Mouse (Mus musculus): ENCODE data around the gene A1bg.

A1bg gene

DNA sequence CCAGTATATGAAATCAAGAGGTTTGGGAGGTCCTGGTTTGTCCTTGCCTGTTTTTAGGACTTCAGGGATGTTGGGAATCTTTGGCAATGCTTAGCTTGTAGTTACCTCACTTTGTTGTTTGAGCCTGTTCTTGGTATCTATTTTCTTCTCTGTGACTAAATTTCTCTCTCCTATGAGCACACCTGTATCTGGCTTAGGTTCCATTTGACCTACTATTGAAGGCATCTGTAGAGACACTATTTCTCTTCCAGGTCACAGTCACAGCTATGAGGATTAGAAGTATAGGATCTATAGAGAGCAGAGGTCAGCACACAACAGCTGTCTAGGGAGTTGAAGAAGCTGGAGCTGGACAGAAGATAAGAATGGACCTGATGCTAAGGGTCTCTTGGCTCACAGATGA is at the start of gene A1bg:
Gene A1bg, minus strand, starts transcription at position 101 of the 400 bp plus-strand sequence.
- no peak for DNase-seq (ENCODE audit: inconsistent ontology term)

DNA sequence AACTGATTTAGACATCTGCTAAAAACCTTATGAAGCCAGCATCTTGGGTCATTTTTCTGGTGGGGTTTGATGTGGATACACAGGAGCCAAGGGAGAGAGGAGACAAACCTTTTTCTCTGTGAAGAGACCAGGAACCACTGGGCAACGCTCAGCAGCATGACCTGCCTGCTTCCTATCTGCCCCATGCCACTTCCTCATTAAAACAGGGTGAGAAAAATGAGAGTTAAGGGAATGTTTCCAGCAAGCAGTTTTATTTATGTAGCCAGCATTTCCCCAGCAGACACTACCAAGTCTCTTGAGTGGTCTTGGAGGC is 45.7 kb upstream of the A1bg start:
- DNase-seq (ENCODE audit: inconsistent ontology term): no peak

DNA sequence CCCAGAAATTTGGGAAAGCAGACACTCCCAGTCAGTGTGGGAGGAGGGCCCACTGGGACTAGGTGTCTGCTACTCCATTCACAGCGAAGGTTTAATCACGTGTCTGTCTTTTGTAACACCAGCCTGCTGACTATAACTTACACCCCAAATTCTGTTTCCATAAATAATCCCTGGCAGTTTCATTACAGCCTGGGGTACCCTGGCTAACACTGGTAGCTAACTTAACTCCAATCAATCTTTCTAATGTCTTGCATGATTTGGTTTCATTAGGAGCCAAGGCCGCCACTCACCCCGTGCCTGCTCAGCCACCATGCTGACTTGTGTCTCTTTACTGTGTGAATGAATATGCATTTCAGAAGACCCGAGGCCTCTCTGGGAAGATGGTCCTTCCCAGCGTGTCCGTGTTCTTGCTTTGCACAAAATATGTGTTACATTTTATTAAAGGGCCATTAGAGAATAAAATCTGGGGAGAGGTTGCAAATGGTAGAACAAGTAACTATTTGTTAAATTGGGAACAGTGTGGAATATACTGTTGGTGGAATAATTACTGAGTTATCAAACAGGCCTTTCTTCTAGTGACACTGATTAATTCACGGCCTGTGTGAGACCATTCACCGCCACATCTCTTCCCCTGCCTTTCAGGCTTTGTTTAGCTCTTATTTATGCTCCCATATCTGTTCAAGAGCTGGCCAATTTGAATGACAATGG is 45.2 kb upstream of the A1bg start:
- DNase-seq (ENCODE audit: inconsistent ontology term): peak; percentile 17

DNA sequence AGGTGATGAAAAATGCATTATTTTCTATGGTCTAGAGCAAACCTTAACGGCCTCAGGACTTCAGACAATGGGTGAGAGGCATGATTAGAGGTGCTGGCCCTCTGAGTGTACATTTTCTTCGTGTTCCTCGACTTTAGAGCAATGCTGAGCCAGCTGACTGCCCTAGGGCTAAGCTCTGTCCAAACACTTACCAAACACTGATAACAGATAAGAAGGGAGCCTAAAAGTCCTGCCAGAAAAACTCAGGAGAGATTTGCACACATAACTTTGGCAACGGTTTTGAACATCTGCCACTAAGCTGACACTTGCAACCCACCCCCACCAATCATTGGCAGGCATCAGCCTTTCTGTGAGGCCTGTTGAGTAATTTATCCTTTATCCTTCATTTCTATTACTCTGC is 2.9 kb upstream of the A1bg start:
- no peak for DNase-seq (ENCODE audit: inconsistent ontology term)

DNA sequence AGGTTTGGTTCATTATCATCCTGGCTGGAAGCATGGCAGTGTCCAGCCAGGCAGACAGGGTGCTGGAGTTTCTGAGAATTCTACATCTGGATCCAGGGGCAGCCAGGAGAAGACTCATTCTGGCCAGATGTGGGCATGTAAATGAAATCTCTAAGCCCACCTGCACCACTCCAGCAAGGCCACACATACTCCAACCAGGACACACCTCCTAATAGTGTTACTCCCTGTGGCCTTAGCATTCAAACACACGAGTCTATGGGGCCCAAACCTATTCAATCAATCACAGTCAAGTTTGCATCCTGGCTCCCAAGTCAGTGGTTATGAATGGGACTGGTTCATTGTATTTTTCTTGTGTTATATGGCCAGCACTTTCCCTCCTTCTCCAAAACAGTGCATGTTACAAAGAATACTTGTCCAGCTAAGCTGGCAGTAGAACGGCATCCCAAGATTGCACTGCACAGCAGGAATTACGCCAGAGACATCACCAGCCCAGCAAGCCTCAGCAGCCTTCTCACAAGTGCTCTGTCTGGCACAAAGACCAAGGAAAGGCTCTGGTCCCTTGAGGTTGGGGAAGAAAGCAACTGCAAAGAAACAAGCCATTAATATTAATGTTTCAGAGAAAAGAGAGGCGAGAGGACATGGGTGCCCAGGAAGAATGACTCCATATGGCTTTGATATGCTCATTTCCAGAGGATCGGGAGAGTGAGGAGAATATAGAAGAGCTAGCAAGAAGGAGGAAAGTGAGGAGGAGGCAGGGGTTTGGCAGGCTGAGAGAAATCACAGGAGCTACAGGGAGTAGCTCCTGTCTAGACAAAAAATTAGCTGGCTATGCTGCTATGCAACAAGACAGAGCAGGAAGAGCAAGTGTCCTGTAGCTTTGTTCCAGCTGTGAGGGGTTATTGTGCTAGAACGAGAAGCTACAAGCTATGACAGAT is 18.8 kb downstream of the A1bg start:
- DNase-seq (ENCODE audit: inconsistent ontology term): peak; percentile 7

DNA sequence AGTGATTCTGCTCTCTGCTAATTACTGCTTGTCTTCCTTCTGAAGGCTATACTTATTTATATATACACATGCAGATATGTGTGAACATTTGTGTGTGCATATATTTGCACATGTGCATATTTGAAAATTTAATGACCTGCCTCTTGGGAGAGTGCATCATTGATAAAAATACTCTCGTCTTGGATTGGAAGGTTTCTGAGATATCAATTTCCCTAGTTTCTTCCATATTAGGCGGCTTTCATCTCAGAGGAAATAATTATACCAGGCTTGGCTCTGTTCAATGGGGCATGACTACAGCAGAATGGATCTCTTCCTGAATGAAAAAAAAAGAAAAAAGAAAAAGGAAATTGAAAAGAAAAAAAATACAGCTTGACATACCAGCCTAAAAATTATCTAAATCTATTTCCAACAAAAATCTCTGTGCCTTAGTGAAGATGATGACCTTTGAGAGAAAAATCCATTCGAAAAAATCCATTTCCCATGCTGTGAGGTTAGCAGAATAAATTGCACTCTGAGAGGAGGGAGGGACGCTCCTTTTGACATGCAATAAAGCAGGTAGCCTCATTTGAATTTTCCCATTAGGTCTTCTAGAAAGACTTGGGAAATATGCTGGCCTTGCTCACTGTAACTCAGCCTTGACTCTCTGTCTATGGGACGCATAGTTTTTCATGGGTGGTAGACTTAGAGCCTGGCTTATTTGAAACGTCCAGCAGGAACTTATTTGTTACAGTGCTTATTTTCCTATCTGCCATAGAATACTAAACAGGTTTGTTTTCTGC is 24.4 kb downstream of the A1bg start:
- DNase-seq (ENCODE audit: inconsistent ontology term): no peak

DNA sequence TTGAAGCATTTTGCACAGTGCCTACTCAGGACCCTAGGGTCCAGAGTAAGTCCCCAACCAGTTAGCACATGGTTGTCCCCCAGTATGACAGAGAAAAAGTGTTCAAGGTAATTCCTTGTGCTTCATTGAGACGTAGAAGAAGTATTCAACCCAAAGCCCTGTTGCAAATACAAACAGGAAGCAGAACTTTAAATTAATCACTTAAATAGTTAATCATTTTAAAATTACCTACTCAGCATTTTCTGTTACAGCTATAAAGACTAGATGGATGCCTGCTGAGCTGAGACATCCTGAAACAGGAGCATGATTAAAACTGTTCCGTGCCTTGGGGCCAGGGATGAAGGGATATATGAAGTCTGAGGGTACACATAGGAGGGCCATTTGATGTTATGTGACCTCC is 26.8 kb downstream of the A1bg start:
- no peak for DNase-seq (ENCODE audit: inconsistent ontology term)

DNA sequence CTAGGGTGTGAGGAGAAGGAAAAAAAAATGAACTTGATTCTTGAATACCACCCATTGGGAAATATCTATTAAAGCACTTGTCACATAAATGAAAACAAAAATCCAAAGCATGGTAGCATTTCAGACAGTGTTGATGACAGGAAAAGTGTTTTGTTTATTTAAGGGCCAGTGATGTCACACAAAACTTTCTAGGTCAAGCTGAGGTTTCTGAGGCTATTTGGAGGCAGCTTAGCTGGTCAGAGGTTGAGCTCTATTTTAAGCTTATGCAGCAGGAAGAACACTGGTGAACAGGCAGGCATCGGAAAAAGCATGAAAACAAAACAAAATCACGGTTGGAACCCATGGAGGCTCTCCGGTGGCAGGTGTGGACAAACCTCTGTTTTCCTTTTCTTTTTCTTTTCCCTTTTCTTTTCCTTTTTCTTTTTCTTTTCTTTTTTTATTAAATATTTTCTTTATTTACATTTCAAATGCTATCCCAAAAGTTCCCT is 29.8 kb downstream of the A1bg start:
- peak; percentile 47 for DNase-seq (ENCODE audit: inconsistent ontology term)

DNA sequence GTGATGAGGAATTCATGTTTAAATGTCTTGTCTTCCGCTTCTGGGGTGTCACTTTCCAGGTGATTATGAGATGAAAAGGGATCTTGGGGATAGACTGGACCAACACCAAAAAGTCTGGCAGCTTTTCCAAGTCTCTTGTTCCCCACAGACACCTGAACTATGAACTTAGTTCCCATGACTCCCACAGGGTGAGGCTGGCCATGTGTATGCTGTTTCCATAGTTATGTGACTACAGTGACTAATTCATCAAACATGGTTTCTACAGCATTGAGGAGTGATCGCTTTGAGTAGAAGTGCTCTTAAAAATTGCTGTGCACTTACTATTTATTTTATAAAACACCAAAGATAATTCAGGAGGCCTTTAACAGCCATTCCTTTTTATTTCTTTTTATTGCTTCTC is 34.1 kb downstream of the A1bg start:
- no peak for DNase-seq (ENCODE audit: inconsistent ontology term)

DNA sequence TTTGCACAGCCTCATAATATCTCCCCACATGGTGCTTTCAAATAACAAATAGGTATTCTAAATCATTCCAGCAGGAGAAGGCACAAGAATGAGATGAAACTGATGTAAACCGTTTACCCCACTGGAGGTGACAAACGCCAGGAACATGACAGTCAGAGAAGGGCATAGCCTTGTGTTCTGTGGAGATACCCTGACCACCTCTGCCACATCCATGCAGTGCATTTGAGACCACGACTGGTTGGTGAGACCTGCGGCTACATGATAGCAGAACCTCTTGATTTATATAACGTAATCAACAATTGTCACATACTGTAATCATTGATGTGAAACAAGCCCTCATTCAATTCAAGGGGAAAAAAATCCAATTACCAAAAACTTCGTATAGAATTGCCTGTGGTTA is 47.1 kb downstream of the A1bg start:
- DNase-seq (ENCODE audit: inconsistent ontology term): no peak

DNA sequence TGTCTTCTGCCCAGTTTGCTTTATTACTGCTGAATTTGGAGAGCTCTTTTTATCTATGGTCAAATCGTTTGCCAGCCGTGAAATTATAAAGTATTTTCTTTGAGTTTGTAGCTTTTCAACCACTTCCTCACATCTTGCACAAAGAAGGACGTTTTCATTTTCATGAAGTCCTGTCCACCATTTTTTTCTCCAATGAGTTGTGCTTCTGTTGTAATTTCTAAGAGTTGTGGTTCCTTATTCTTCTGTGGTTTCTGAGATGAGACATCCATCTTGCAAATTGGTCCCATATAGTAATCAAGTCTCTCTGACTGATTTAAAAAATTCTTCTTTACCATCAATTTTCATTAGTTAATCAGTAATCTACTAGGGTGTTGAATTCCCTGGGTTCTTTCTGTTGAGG is 60.4 kb downstream of the A1bg start:
- DNase-seq (ENCODE audit: inconsistent ontology term): no peak

DNA sequence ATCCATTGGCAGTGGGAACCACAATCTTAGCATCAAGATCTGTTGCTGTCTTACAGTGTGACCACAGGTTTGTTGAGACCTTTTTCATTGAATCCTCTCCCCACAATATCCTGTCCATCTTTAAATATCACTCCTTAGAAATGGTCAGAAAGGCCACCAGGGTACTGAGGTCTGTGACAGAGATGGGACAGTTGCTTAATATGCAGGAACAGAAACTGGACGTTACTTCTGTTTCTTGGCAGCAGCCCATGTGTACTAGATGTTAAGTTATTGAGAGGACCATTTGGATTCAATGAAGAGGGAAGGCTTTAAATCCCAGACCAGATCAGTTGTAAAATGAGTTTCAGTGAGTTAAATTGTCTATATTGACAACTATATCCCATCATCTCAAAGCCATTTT is 67.7 kb downstream of the A1bg start:
- no peak for DNase-seq (ENCODE audit: inconsistent ontology term)

DNA sequence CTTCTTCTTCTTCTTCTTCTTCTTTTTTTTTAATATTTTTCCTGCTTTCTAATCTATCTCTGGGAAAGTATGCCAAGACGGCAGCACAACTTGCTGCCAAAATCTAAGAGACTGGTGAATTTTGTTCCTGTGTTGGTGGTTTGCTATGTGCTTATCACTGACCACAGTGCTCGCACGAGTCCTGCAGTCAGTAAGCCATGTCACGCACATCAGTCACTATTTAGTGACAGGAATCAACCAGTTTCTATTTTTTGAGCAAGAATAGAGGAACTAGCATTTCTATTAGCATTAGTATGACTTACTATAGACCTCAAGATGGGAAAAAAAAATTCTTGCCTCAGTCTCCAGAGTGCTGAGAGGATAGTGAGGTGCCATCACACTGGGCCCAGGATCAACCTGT is 68.7 kb downstream of the A1bg start:
- no peak for DNase-seq (ENCODE audit: inconsistent ontology term)

DNA sequence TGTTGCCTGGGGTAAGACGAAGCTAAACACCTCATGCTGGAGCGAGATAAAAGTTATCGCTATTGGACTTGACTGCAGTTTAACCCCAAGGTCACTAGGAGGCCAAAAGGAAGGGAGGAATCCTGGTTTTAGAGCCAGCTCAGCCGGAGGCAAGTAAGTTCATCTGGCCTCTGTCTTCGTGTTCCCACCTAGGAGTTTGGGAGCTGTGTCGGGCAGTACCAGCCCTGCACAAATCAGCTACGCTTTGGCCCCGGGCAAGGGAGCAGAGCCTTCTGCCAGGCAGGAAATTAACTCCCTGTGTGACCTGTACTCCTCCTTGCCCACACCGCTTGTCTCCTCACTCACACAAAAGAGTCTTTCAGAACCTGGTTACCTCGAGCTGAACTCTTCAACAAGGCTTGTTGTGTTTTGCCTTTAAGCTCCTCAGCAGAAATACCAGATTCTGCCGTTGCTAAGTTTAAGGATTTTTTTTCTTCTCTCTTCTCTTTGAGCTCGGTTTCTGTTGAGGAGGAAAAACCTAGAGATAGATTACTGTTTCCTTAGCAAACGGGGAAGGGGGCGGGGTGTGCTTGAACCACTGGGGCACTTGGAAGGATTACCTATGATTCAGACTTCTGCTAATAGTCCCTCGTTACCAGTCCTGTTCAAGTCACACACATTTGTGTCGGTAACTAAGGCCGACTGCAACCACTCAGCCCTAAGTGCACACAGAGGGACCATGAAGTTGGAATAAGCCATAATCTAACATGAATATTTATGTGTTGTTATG is 69.4 kb downstream of the A1bg start, which contains the start of gene Fam84b:
Gene Fam84b, minus strand, starts transcription at position 548 of the 769 bp plus-strand sequence.
- peak; percentile 52 for DNase-seq (ENCODE audit: inconsistent ontology term)

DNA sequence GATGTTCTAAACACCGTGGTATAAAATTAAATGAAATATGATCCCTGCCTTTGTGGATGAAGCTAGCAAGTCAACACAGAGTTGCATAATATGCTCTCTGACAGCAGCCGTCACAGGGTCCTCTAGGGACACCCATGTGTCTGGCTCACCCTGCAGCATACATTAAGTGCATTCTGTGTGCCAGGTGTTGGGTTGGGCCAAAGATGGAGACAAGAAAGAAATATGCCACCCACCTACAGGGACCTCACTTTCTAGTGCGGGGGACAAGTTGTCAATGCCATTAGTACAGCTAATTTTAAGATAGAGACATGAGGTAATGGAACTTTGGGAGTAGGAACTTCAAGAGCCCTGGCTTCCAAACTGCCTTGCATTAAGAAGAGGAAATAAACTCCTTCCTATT is 74.2 kb downstream of the A1bg start:
- no peak for DNase-seq (ENCODE audit: inconsistent ontology term)

Measured in Muller cell, postnatal 12 days (primary cell).